Mouse (Mus musculus): ENCODE results near the gene Polr2i.
"Not testable (repeated sequence)": the region's sequence is repeated elsewhere in the genome, so short reads cannot be mapped to it uniquely, and the experiment has no call there.

Polr2i gene

GRCm38 (mm10) chr7:30221433-30221832 lies 10.3 kb upstream of the Polr2i start:
- no peak for DNase-seq (ENCODE audit: low read depth, low spot score)
- H3K27me3 ChIP-seq (ENCODE audit: control insufficient read depth, insufficient read depth, low read length, poor library complexity, severe bottlenecking): no peaks in the 10 kb centered on the region
- peaks cover 16% of the 10 kb centered on the region for H3K36me3 ChIP-seq (ENCODE audit: control insufficient read depth, insufficient read depth, low read length, poor library complexity, severe bottlenecking)

DNA sequence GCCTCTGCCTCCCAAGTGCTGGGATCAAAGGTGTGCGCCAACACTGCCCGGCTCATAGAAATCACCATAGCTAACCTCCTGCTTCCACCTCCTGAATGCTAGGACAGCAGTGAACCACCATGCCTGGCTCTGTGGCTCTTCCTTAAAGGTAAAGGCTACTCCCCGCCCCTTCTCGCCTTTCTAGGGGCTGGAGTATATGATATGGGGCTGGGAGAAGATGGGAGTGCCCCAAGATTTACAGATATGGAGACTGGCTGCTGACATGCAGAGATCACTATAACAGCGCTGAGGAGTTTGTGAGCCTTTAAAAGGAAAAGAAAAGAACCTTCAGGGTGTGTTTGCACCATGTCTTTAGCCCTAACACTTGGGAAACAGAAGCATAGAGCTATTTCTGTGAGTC lies 9.5 kb upstream of the Polr2i start:
- DNase-seq (ENCODE audit: low read depth, low spot score): no peak

GRCm38 (mm10) chr7:30224206-30224605 lies 7.5 kb upstream of the Polr2i start:
- no peaks in the 10 kb centered on the region for H3K27me3 ChIP-seq (ENCODE audit: control insufficient read depth, insufficient read depth, low read length, poor library complexity, severe bottlenecking)
- DNase-seq (ENCODE audit: low read depth, low spot score): no peak

More for the DNA sequence above, 9.5 kb upstream of the Polr2i start:
- Histone ChIP-seq H3K36me3 (ENCODE audit: control insufficient read depth, insufficient read depth, low read length, poor library complexity, severe bottlenecking) (peaks cover 16% of the 10 kb centered on the region), H3K27me3 (ENCODE audit: control insufficient read depth, insufficient read depth, low read length, poor library complexity, severe bottlenecking) (no peaks in the 10 kb centered on the region)

DNA sequence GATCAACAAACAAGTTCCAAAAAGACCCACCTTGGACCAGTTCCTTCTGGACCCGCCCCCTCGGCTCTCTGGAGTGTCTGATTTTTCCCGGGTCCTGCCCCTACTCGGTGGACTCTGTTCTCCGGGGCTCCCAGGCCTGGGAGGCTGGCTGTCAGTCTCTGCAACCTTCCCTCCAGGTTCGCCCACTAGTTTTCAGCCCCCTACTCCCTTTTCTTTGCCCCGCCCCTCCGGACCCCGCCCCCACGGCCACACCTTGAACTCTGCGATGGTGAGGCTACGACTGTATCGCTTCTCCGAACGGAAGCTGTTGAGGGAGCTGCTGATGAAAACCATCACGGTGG lies 450 bp upstream of the Polr2i start:
- H3K27me3 ChIP-seq (ENCODE audit: control insufficient read depth, insufficient read depth, low read length, poor library complexity, severe bottlenecking): no peaks in the 10 kb centered on the region
- DNase-seq (ENCODE audit: low read depth, low spot score): peak; percentile 11
- H3K36me3 ChIP-seq (ENCODE audit: control insufficient read depth, insufficient read depth, low read length, poor library complexity, severe bottlenecking): 0 out of 2 replicates have a peak, but pooled peaks cover 2% of the 10 kb centered on the region

More at GRCm38 (mm10) chr7:30224206-30224605, 7.5 kb upstream of the Polr2i start:
- peaks cover 16% of the 10 kb centered on the region for H3K36me3 ChIP-seq (ENCODE audit: control insufficient read depth, insufficient read depth, low read length, poor library complexity, severe bottlenecking)

DNA sequence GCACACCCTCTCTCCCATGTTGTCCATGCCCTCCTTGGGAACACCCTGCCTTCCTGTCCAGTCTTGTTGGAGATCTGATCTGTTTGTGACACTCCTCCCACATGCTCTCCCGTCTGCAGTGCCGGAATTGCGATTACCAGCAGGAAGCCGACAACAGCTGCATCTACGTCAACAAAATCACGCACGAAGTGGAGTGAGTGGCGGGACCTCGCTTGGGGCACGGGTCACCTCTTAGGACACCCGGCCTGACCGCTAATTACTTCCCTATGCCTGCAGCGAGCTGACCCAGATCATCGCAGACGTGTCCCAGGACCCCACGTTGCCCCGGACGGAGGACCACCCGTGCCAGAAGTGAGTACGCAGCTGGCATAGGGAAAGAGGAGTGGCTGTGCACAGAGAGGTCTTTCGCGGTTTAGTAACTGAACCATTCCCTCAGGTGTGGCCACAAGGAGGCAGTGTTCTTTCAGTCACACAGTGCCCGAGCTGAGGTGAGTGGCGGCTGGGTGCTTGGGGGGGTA lies 942 bp downstream of the Polr2i start:
- DNase-seq (ENCODE audit: low read depth, low spot score): peak; percentile 73
- H3K36me3 ChIP-seq (ENCODE audit: control insufficient read depth, insufficient read depth, low read length, poor library complexity, severe bottlenecking): no peaks in the 10 kb centered on the region
- H3K27me3 ChIP-seq (ENCODE audit: control insufficient read depth, insufficient read depth, low read length, poor library complexity, severe bottlenecking): no peaks in the 10 kb centered on the region

DNA sequence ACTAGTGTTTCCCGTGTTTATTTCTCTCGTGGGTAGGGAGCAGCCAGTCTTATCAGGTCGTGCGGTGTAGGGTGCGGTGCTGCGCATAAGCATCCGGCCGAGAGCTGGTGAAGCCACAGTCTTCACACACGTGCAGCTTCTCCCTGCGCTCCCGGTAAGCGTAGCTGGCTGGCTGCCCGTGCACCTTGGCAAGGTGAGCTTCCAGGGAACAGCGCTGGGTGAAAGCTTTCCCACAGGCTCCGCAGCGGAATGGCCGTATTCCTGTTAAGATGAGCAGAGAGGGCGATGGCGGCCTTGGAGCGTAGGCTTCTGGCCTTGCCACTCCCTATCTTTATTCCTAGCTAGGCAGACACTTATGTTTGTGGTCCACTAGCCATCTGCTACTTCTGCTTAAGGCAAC lies 1.6 kb downstream of the Polr2i start:
- Histone ChIP-seq H3K27me3 (ENCODE audit: control insufficient read depth, insufficient read depth, low read length, poor library complexity, severe bottlenecking) (no peaks in the 10 kb centered on the region), H3K36me3 (ENCODE audit: control insufficient read depth, insufficient read depth, low read length, poor library complexity, severe bottlenecking) (no peaks in the 10 kb centered on the region)
- DNase-seq (ENCODE audit: low read depth, low spot score): no peak

DNA sequence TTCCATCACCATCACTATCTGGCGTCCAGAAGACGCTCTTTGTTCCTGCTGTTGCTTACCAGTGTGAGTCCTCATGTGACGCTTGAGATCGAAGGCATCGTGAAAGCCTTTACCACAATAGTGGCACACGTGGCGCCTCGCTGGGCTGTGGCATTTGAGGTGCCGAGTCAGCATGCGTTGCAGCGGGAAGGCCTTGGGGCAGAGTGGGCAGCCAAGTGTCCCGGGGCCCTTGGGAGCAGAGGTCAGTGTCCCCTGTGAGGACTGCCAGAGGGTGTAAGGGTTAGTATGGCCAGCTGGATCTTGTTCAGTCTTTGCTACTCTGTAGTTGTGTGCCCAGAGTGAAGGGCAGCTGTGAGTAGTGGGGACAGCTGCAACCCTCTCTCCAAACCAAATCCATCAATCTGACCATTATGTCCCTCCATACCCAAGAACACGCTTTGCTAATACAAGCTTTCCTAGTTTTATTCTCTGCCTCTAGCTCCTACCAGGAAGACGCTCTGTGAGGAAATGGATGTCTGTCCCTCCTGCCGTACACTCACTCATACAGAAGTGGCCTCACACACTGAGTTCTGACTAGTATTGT lies 2.6 kb downstream of the Polr2i start:
- DNase-seq (ENCODE audit: low read depth, low spot score): no peak
- Histone ChIP-seq H3K36me3 (ENCODE audit: control insufficient read depth, insufficient read depth, low read length, poor library complexity, severe bottlenecking) (no peaks in the 10 kb centered on the region), H3K27me3 (ENCODE audit: control insufficient read depth, insufficient read depth, low read length, poor library complexity, severe bottlenecking) (no peaks in the 10 kb centered on the region)

DNA sequence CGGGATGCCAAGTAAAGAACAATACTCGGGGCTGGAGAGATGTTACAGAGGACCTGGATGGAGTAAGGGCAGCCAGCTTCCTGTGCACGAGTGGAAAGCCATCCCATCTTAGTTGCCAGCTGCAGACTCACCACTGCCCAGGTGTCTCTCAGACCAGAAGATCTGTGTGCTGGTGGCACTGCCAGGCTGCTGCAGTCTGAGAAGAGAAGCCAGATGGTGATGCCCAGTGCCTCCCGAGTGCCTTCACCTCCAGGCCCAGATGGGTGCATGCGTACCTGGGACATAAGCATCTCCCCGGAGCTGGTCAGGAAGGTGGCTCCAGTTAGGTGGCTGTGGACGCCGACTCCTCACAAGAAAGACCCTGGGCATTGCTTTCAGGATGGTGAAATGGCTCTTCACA lies 3.3 kb downstream of the Polr2i start:
- no peaks in the 10 kb centered on the region for H3K36me3 ChIP-seq (ENCODE audit: control insufficient read depth, insufficient read depth, low read length, poor library complexity, severe bottlenecking)
- no peaks in the 10 kb centered on the region for H3K27me3 ChIP-seq (ENCODE audit: control insufficient read depth, insufficient read depth, low read length, poor library complexity, severe bottlenecking)
- no peak for DNase-seq (ENCODE audit: low read depth, low spot score)

GRCm38 (mm10) chr7:30235625-30236024 lies 3.9 kb downstream of the Polr2i start, which contains the start of gene Ovol3:
Ovol3 (minus strand) TSS chr7:30235725.
- no peak for DNase-seq (ENCODE audit: low read depth, low spot score)
- Histone ChIP-seq H3K27me3 (ENCODE audit: control insufficient read depth, insufficient read depth, low read length, poor library complexity, severe bottlenecking) (no peaks in the 10 kb centered on the region), H3K36me3 (ENCODE audit: control insufficient read depth, insufficient read depth, low read length, poor library complexity, severe bottlenecking) (no peaks in the 10 kb centered on the region)

DNA sequence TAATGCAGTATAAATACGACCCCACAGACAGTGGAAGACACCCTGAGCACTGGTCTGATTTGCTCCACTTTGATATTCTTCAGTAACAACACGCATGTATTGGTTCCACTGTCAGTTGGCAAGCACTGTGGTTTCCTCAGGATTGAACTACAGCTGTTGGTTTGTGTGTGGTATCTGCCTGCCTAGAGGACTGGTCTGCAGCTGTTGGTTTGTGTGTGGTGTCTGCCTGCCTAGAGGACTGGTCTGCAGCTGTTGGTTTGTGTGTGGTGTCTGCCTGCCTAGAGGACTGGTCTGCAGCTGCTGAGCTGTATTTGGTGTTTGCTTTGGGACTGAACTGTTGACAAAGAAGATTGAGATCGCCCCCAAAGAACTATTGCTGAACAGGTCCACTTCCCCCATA lies 5.6 kb downstream of the Polr2i start:
- not testable (repeated sequence) for DNase-seq (ENCODE audit: low read depth, low spot score); H3K36me3 ChIP-seq (ENCODE audit: control insufficient read depth, insufficient read depth, low read length, poor library complexity, severe bottlenecking); H3K27me3 ChIP-seq (ENCODE audit: control insufficient read depth, insufficient read depth, low read length, poor library complexity, severe bottlenecking)

- no peak for DNase-seq (ENCODE audit: low read depth, low spot score)
- H3K36me3 ChIP-seq (ENCODE audit: control insufficient read depth, insufficient read depth, low read length, poor library complexity, severe bottlenecking): no peaks in the 10 kb centered on the region; the same call in 1 of the 2 replicates
- H3K27me3 ChIP-seq (ENCODE audit: control insufficient read depth, insufficient read depth, low read length, poor library complexity, severe bottlenecking): no peaks in the 10 kb centered on the region
Observed at GRCm38 (mm10) chr7:30251956-30252954, 20.5 kb downstream of the Polr2i start.

GRCm38 (mm10) chr7:30265041-30265440 lies 33.3 kb downstream of the Polr2i start:
- H3K27me3 ChIP-seq (ENCODE audit: control insufficient read depth, insufficient read depth, low read length, poor library complexity, severe bottlenecking): no peaks in the 10 kb centered on the region
- H3K36me3 ChIP-seq (ENCODE audit: control insufficient read depth, insufficient read depth, low read length, poor library complexity, severe bottlenecking): peaks cover 3% of the 10 kb centered on the region; the same call in 1 of the 2 replicates
- no peak for DNase-seq (ENCODE audit: low read depth, low spot score)

GRCm38 (mm10) chr7:30265531-30265930 lies 33.8 kb downstream of the Polr2i start:
- Histone ChIP-seq H3K27me3 (ENCODE audit: control insufficient read depth, insufficient read depth, low read length, poor library complexity, severe bottlenecking) (no peaks in the 10 kb centered on the region), H3K36me3 (ENCODE audit: control insufficient read depth, insufficient read depth, low read length, poor library complexity, severe bottlenecking) (peaks cover 3% of the 10 kb centered on the region; the same call in 1 of the 2 replicates)
- no peak for DNase-seq (ENCODE audit: low read depth, low spot score)

GRCm38 (mm10) chr7:30265935-30266334 lies 34.2 kb downstream of the Polr2i start:
- no peak for DNase-seq (ENCODE audit: low read depth, low spot score)
- Histone ChIP-seq H3K27me3 (ENCODE audit: control insufficient read depth, insufficient read depth, low read length, poor library complexity, severe bottlenecking) (no peaks in the 10 kb centered on the region), H3K36me3 (ENCODE audit: control insufficient read depth, insufficient read depth, low read length, poor library complexity, severe bottlenecking) (peaks cover 3% of the 10 kb centered on the region; the same call in 1 of the 2 replicates)

- no peak for DNase-seq (ENCODE audit: low read depth, low spot score)
- H3K27me3 ChIP-seq (ENCODE audit: control insufficient read depth, insufficient read depth, low read length, poor library complexity, severe bottlenecking): no peaks in the 10 kb centered on the region
Observed at GRCm38 (mm10) chr7:30266780-30267179, 35.0 kb downstream of the Polr2i start.

More at GRCm38 (mm10) chr7:30266780-30267179, 35.0 kb downstream of the Polr2i start:
- H3K36me3 ChIP-seq (ENCODE audit: control insufficient read depth, insufficient read depth, low read length, poor library complexity, severe bottlenecking): no peaks in the 10 kb centered on the region

Data from splenic B cell, adult 2 months (primary cell).